Mouse (Mus musculus) megakaryocyte, embryonic 14.5 days (primary cell): ENCODE data around the gene Lrrc51.

Experiments
- FLI1 ChIP-seq: IDR thresholded peaks from 2 replicates; pipeline ENCODE4 v1.6.1; 2012; ENCODE audit warnings: low read length, inconsistent platforms, mixed read lengths
- GATA1 ChIP-seq: IDR thresholded peaks from 3 replicates; pipeline ENCODE4 v1.6.1; 2012; ENCODE audit warnings: mixed read lengths, low read length, inconsistent platforms, borderline replicate concordance

- TF ChIP-seq GATA1 (no peak), FLI1 (no peak)
Measured at GRCm38 (mm10) chr7:101911982-101912381, 21.7 kb downstream of the Lrrc51 start.
